Mouse (Mus musculus): Measurements from ENCODE around the gene Phf20. TPM values are rescaled to one million over a fixed set of nuclear protein-coding genes. Genes with fewer than 3 reads are reported as not detected.

Gene Phf20
- polyA plus RNA-seq, 1 experiment, result 10.9 TPM

- Histone ChIP-seq H3K27me3 (ENCODE audit: control insufficient read depth, insufficient read depth, low read length) (no peaks in the 10 kb centered on the region), H3K36me3 (ENCODE audit: control insufficient read depth, insufficient read depth, low read length) (no peaks in the 10 kb centered on the region; the same call in 1 of the 2 replicates), H3K4me3 (ENCODE audit: extremely low read depth, insufficient read depth, insufficient read length) (no peak overlapping the region), H3K4me1 (ENCODE audit: control insufficient read depth, insufficient read depth, insufficient read length) (peaks cover 7% of the 10 kb centered on the region), H3K27ac (ENCODE audit: insufficient read depth, low read length) (no peak overlapping the region)
- TF ChIP-seq POLR2A (IDR thresholded peaks at IDR 0.05; ENCODE audit: low read depth, low read length), result no peak
- no peak for TF ChIP-seq CTCF (IDR thresholded peaks at IDR 0.05; ENCODE audit: extremely low read depth, insufficient read depth, insufficient read length, insufficient replicate concordance)
- 73% methylated on average over 3 of the region's 3 CpGs for WGBS
- no peak for DNase-seq (ENCODE audit: low read depth in 1 of 2, low spot score in 2 of 2)
Observed at GRCm38 (mm10) chr2:156199944-156200343, 3.7 kb downstream of the Phf20 start.

DNA sequence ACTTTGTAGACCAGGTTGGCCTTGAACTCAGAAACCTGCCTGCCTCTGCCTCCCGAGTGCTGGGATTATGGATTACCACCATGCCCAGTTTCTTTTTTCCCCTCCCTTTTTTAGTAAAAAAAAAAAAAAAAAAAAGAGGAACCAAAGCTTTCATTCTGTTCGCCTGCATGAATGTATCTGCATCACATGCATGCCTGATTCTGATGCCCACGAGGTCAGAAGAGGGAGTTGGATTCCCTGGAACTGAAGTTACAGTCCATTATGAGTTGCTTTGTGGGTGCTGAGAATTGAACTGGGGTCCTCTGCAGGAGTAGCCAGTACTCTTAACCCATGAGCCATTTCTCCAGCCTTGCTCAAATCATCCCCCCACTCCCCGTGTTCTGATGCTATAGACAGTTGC lies 5.2 kb downstream of the Phf20 start:
- peaks cover 7% of the 10 kb centered on the region for H3K4me1 ChIP-seq (ENCODE audit: control insufficient read depth, insufficient read depth, insufficient read length)
- no peak for TF ChIP-seq CTCF (IDR thresholded peaks at IDR 0.05; ENCODE audit: extremely low read depth, insufficient read depth, insufficient read length, insufficient replicate concordance)
- TF ChIP-seq POLR2A (IDR thresholded peaks at IDR 0.05; ENCODE audit: low read depth, low read length), result no peak
- 34% methylated on average over 4 of the region's 4 CpGs for WGBS
- no peaks in the 10 kb centered on the region; the same call in 1 of the 2 replicates for H3K36me3 ChIP-seq (ENCODE audit: control insufficient read depth, insufficient read depth, low read length)
- H3K27ac ChIP-seq (ENCODE audit: insufficient read depth, low read length), result no peak overlapping the region; the same call in 1 of the 2 replicates
- H3K27me3 ChIP-seq (ENCODE audit: control insufficient read depth, insufficient read depth, low read length), result no peaks in the 10 kb centered on the region
- H3K4me3 ChIP-seq (ENCODE audit: extremely low read depth, insufficient read depth, insufficient read length), result no peak overlapping the region
- no peak for DNase-seq (ENCODE audit: low read depth in 1 of 2, low spot score in 2 of 2)

DNA sequence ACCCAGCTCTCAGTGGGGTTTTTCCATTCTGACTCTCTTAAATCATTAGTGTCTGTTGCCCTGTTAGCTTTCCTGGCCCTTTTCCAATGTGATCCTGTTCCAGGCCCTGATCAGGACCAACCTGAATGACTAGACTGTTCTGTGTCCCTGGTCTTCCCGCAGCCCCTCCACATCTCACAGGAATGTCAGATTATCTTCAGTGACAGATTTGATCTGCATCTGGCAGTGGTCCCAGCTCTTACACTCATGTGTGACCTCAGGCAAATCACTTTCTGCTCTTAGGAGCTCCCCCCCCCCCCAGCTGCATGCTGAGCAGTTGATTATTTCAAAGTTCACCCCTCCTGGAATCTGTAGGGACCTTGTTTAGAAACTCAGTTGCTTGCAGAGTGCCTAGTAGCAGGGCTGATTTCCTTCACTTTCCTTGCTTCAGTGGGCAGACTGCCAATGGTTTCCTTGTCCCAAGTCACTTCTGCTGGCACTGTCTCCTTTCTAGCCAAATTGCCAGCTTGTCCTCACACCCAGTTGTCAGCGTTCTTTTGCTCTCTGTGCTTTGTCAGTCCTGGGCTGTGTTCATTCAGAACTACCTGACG lies 6.7 kb downstream of the Phf20 start:
- 79% methylated on average over 3 of the region's 3 CpGs for WGBS
- no peak for TF ChIP-seq CTCF (IDR thresholded peaks at IDR 0.05; ENCODE audit: extremely low read depth, insufficient read depth, insufficient read length, insufficient replicate concordance)
- no peak for TF ChIP-seq POLR2A (IDR thresholded peaks at IDR 0.05; ENCODE audit: low read depth, low read length)
- DNase-seq (ENCODE audit: low read depth in 1 of 2, low spot score in 2 of 2), result no peak
- Histone ChIP-seq H3K27ac (ENCODE audit: insufficient read depth, low read length) (no peak overlapping the region), H3K27me3 (ENCODE audit: control insufficient read depth, insufficient read depth, low read length) (no peaks in the 10 kb centered on the region), H3K4me3 (ENCODE audit: extremely low read depth, insufficient read depth, insufficient read length) (no peak overlapping the region), H3K36me3 (ENCODE audit: control insufficient read depth, insufficient read depth, low read length) (no peaks in the 10 kb centered on the region; the same call in 1 of the 2 replicates), H3K4me1 (ENCODE audit: control insufficient read depth, insufficient read depth, insufficient read length) (peaks cover 2% of the 10 kb centered on the region; the same call in 1 of the 2 replicates)

DNA sequence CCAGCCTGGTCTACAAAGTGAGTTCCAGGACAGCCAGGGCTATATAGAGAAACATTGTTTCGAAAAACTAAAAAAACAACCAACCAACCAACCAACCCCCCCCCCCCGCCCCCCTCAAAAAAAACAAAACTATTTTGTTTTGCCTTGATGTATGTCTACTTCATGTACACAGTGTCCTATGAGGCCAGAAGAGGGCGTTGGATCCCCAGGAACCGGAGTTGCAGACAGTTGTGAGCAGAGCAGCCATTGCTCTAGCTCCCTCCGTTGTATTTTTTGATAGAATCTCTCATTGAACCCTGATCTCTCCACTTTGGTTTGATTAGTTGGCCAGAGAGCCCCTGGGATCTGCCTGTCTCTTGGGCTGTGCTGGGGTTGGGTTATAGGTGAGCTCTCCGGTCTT lies 7.7 kb downstream of the Phf20 start:
- H3K36me3 ChIP-seq (ENCODE audit: control insufficient read depth, insufficient read depth, low read length), result no peaks in the 10 kb centered on the region; the same call in 1 of the 2 replicates
- 86% methylated on average over 6 of the region's 6 CpGs for WGBS
- no peaks in the 10 kb centered on the region for H3K27me3 ChIP-seq (ENCODE audit: control insufficient read depth, insufficient read depth, low read length)

GRCm38 (mm10) chr2:156217786-156218185 lies 21.5 kb downstream of the Phf20 start:
- no peak for DNase-seq (ENCODE audit: low read depth in 1 of 2, low spot score in 2 of 2)
- Histone ChIP-seq H3K27ac (ENCODE audit: insufficient read depth, low read length) (no peak overlapping the region), H3K4me3 (ENCODE audit: extremely low read depth, insufficient read depth, insufficient read length) (no peak overlapping the region), H3K36me3 (ENCODE audit: control insufficient read depth, insufficient read depth, low read length) (peaks cover 3% of the 10 kb centered on the region; the same call in 1 of the 2 replicates), H3K27me3 (ENCODE audit: control insufficient read depth, insufficient read depth, low read length) (no peaks in the 10 kb centered on the region), H3K4me1 (ENCODE audit: control insufficient read depth, insufficient read depth, insufficient read length) (no peaks in the 10 kb centered on the region)
- TF ChIP-seq CTCF (IDR thresholded peaks at IDR 0.05; ENCODE audit: extremely low read depth, insufficient read depth, insufficient read length, insufficient replicate concordance) (no peak), POLR2A (IDR thresholded peaks at IDR 0.05; ENCODE audit: low read depth, low read length) (no peak)
- 87% methylated on average over 1 of the region's 1 CpGs for WGBS

More for the DNA sequence above, 7.7 kb downstream of the Phf20 start:
- DNase-seq (ENCODE audit: low read depth in 1 of 2, low spot score in 2 of 2), result no peak
- TF ChIP-seq POLR2A (IDR thresholded peaks at IDR 0.05; ENCODE audit: low read depth, low read length) (no peak), CTCF (IDR thresholded peaks at IDR 0.05; ENCODE audit: extremely low read depth, insufficient read depth, insufficient read length, insufficient replicate concordance) (no peak)
- Histone ChIP-seq H3K27ac (ENCODE audit: insufficient read depth, low read length) (no peak overlapping the region), H3K4me3 (ENCODE audit: extremely low read depth, insufficient read depth, insufficient read length) (no peak overlapping the region), H3K4me1 (ENCODE audit: control insufficient read depth, insufficient read depth, insufficient read length) (peaks cover 4% of the 10 kb centered on the region; the same call in 1 of the 2 replicates)

DNA sequence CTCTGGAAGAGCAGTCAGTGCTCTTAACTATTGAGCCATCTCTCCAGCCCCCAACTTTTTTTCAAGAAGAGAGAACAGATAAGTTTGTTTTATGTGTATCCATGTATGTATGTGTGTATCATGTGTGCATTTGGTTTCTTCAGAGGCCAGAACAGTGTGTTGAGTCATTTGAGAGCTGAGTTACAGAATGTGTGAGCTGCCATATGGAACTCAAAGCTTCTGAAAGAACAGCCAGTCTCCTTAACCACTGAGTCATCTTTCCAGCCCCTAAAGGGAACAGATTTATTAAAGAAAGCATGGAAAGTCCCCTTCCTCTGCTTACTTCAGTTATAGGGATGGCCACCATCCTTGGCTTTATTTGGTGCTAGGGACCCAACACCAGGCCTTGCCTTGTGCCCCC lies 25.8 kb downstream of the Phf20 start:
- Histone ChIP-seq H3K36me3 (ENCODE audit: control insufficient read depth, insufficient read depth, low read length) (peaks cover 7% of the 10 kb centered on the region; the same call in 1 of the 2 replicates), H3K27ac (ENCODE audit: insufficient read depth, low read length) (no peak overlapping the region), H3K27me3 (ENCODE audit: control insufficient read depth, insufficient read depth, low read length) (no peaks in the 10 kb centered on the region), H3K4me1 (ENCODE audit: control insufficient read depth, insufficient read depth, insufficient read length) (no peaks in the 10 kb centered on the region), H3K4me3 (ENCODE audit: extremely low read depth, insufficient read depth, insufficient read length) (no peak overlapping the region)
- TF ChIP-seq CTCF (IDR thresholded peaks at IDR 0.05; ENCODE audit: extremely low read depth, insufficient read depth, insufficient read length, insufficient replicate concordance), result no peak
- no peak for TF ChIP-seq POLR2A (IDR thresholded peaks at IDR 0.05; ENCODE audit: low read depth, low read length)
- DNase-seq (ENCODE audit: low read depth in 1 of 2, low spot score in 2 of 2), result no peak

GRCm38 (mm10) chr2:156224043-156224442 lies 27.8 kb downstream of the Phf20 start:
- no peaks in the 10 kb centered on the region for H3K27me3 ChIP-seq (ENCODE audit: control insufficient read depth, insufficient read depth, low read length)
- H3K36me3 ChIP-seq (ENCODE audit: control insufficient read depth, insufficient read depth, low read length), result peaks cover 7% of the 10 kb centered on the region; the same call in 1 of the 2 replicates
- DNase-seq (ENCODE audit: low read depth in 1 of 2, low spot score in 2 of 2), result no peak
- H3K27ac ChIP-seq (ENCODE audit: insufficient read depth, low read length), result no peak overlapping the region
- no peaks in the 10 kb centered on the region for H3K4me1 ChIP-seq (ENCODE audit: control insufficient read depth, insufficient read depth, insufficient read length)
- no peak overlapping the region for H3K4me3 ChIP-seq (ENCODE audit: extremely low read depth, insufficient read depth, insufficient read length)
- TF ChIP-seq POLR2A (IDR thresholded peaks at IDR 0.05; ENCODE audit: low read depth, low read length) (no peak), CTCF (IDR thresholded peaks at IDR 0.05; ENCODE audit: extremely low read depth, insufficient read depth, insufficient read length, insufficient replicate concordance) (no peak)
- WGBS, result 84% methylated on average over 5 of the region's 5 CpGs

Data from spleen, adult 2 months (tissue).